Mouse (Mus musculus) c-Kit-negative CD71-positive TER-119-positive erythroid progenitor cells, embryonic 14.5 days (primary cell): ENCODE measurements around the gene Atraid.

Experiments used
- DNase-seq: peaks from one replicate; pipeline ENCODE4 v3.0.0-alpha.2; 2013; ENCODE audit warnings: low read depth, low spot score

Atraid gene

GRCm38 (mm10) chr5:31094799-31095691, 46.9 kb downstream of the Atraid start:
- DNase-seq: no peak

- no peak for DNase-seq
Observed at GRCm38 (mm10) chr5:31095711-31096480, 47.8 kb downstream of the Atraid start.
